Mouse (Mus musculus) testis, adult 2 months (tissue): Measurements from ENCODE around the gene Baz1b. TPM values are rescaled to one million over a fixed set of nuclear protein-coding genes. Genes with fewer than 3 reads are reported as not detected.

Experiments
- H3K27ac ChIP-seq: fragments of 200-500 bp; 2 replicates; pipeline ENCODE4 v1.5.1; 2012; ENCODE audit warnings: low read depth, low read length; ENCODE audit not compliant: control insufficient read depth, insufficient read depth
- H3K27me3 ChIP-seq: fragments of 200-500 bp; 2 replicates; pipeline ENCODE4 v1.6.1; 2012; ENCODE audit warnings: mild to moderate bottlenecking, low read length, moderate library complexity; ENCODE audit not compliant: control insufficient read depth, insufficient read depth
- H3K36me3 ChIP-seq: fragments of 200-500 bp; 2 replicates; pipeline ENCODE4 v1.6.1; 2012; ENCODE audit warnings: mild to moderate bottlenecking, low read length; ENCODE audit not compliant: control insufficient read depth, insufficient read depth
- H3K4me1 ChIP-seq: fragments of 200-500 bp; 2 replicates; pipeline ENCODE4 v1.6.1; 2012; ENCODE audit warnings: low read length; ENCODE audit not compliant: control insufficient read depth, insufficient read depth
- H3K4me3 ChIP-seq: fragments of 200-500 bp; 2 replicates; pipeline ENCODE4 v1.5.1; 2012; ENCODE audit warnings: low read depth, mild to moderate bottlenecking, low read length, moderate library complexity, mixed read lengths; ENCODE audit not compliant: control insufficient read depth
- CTCF ChIP-seq: fragments of 200-500 bp; IDR thresholded peaks from 2 replicates; pipeline ENCODE4 v1.5.1; 2012; ENCODE audit warnings: low read depth, mild to moderate bottlenecking, inconsistent platforms, low read length, moderate library complexity; ENCODE audit not compliant: control insufficient read depth, insufficient read depth, insufficient replicate concordance
- POLR2A ChIP-seq: fragments of 200-500 bp; IDR thresholded peaks from 2 replicates; pipeline ENCODE4 v1.6.1; 2012; ENCODE audit warnings: low read depth, mild to moderate bottlenecking, inconsistent platforms, low read length, moderate library complexity; ENCODE audit not compliant: control insufficient read depth
- polyA plus RNA-seq: library from polyadenylated mRNA; depleted of rRNA; stranded (reverse); fragments of >200 nt; gene quantifications from 2 replicates; pipeline ENCODE4 v1.2.3, GENCODE M21; 2012

Gene Baz1b
- polyA plus RNA-seq, 1 experiment = 7.7 TPM

- Histone ChIP-seq H3K27ac (peak within 1 kb of the TSS; percentile 98), H3K4me1 (peaks cover 7% of the 10 kb centered on the region), H3K36me3 (no peaks in the 10 kb centered on the region; the same call in none of the 2 replicates), H3K27me3 (no peaks in the 10 kb centered on the region), H3K4me3 (peak within 1 kb of the TSS; percentile 91)
- TF ChIP-seq POLR2A (peak; percentile 86), CTCF (0 out of 2 replicates have a peak, but pooled peaks have one; percentile 2)
Observed at GRCm38 (mm10) chr5:135168063-135169062, 18.7 kb upstream of the Baz1b start, which contains the start of gene Bcl7b. Bcl7b (plus strand) TSS chr5:135168283.

- Histone ChIP-seq H3K27ac (no peak overlapping the region), H3K4me1 (peaks cover 7% of the 10 kb centered on the region), H3K27me3 (no peaks in the 10 kb centered on the region), H3K36me3 (no peaks in the 10 kb centered on the region; the same call in none of the 2 replicates), H3K4me3 (peak overlapping the region; percentile 91)
- TF ChIP-seq POLR2A (no peak), CTCF (no peak)
Observed at GRCm38 (mm10) chr5:135169479-135169878, 17.6 kb upstream of the Baz1b start.

GRCm38 (mm10) chr5:135171688-135172220, 15.3 kb upstream of the Baz1b start:
- peaks cover 7% of the 10 kb centered on the region for H3K4me1 ChIP-seq
- no peak overlapping the region for H3K27ac ChIP-seq
- peaks cover 1% of the 10 kb centered on the region for H3K36me3 ChIP-seq
- H3K4me3 ChIP-seq = no peak overlapping the region
- no peaks in the 10 kb centered on the region for H3K27me3 ChIP-seq
- TF ChIP-seq CTCF (no peak), POLR2A (no peak)

- TF ChIP-seq POLR2A (no peak), CTCF (no peak)
- Histone ChIP-seq H3K4me3 (no peak overlapping the region), H3K27ac (no peak overlapping the region), H3K36me3 (peaks cover 1% of the 10 kb centered on the region), H3K27me3 (no peaks in the 10 kb centered on the region), H3K4me1 (peaks cover 5% of the 10 kb centered on the region)
Observed at GRCm38 (mm10) chr5:135172986-135173385, 14.1 kb upstream of the Baz1b start.

- no peaks in the 10 kb centered on the region for H3K4me1 ChIP-seq
- no peaks in the 10 kb centered on the region for H3K27me3 ChIP-seq
- H3K36me3 ChIP-seq = peaks cover 1% of the 10 kb centered on the region
- H3K27ac ChIP-seq = no peak overlapping the region
- TF ChIP-seq CTCF (no peak), POLR2A (no peak)
- no peak overlapping the region for H3K4me3 ChIP-seq
Observed at GRCm38 (mm10) chr5:135175086-135175485, 12.0 kb upstream of the Baz1b start.

GRCm38 (mm10) chr5:135178523-135178922, 8.5 kb upstream of the Baz1b start:
- Histone ChIP-seq H3K36me3 (peaks cover 2% of the 10 kb centered on the region), H3K27ac (no peak overlapping the region), H3K4me3 (no peak overlapping the region), H3K4me1 (peaks cover 2% of the 10 kb centered on the region; the same call in 1 of the 2 replicates), H3K27me3 (no peaks in the 10 kb centered on the region)
- TF ChIP-seq POLR2A (no peak), CTCF (no peak)

- Histone ChIP-seq H3K36me3 (peaks cover 2% of the 10 kb centered on the region), H3K27ac (no peak overlapping the region), H3K27me3 (no peaks in the 10 kb centered on the region), H3K4me3 (no peak overlapping the region), H3K4me1 (peaks cover 3% of the 10 kb centered on the region; the same call in 1 of the 2 replicates)
- TF ChIP-seq CTCF = no peak
- TF ChIP-seq POLR2A = no peak
Observed at GRCm38 (mm10) chr5:135178996-135179395, 8.1 kb upstream of the Baz1b start.
